Mouse (Mus musculus) adrenal gland, postnatal 4 days (tissue): ENCODE measurements around the gene Mx1. TPM values are rescaled to one million over a fixed set of nuclear protein-coding genes. Genes with fewer than 3 reads are reported as not detected.

Source experiments
- total RNA-seq, 2 experiments: library from RNA; stranded (reverse); gene quantifications; 2 replicates each; pipeline ENCODE4 v1.2.3; 2021

The Mx1 gene
- total RNA-seq, 2 experiments from 2014 or later: 1.8 to 1.9 TPM

Other genes starting within 250 kb of the Mx1 start
- 10 to 100 TPM; 17.2 to 18.3 TPM for gene Bace2, start 106.2 kb downstream of the Mx1 start, total RNA-seq
- gene Fam3b, start 51.9 kb upstream of the Mx1 start, total RNA-seq: not detected
- 10 to 100 TPM in 1 of 2 experiments, under 1 TPM in 1; 0.82 to 11.3 TPM for gene Tmprss2, start 148.3 kb upstream of the Mx1 start, total RNA-seq